Mouse (Mus musculus): Measurements from ENCODE around the gene Dnajc28.

- TF ChIP-seq POLR2A (IDR thresholded peaks at IDR 0.05; ENCODE audit: low read depth, low read length) (no peak), CTCF (IDR thresholded peaks at IDR 0.05; ENCODE audit: borderline replicate concordance, insufficient read depth, low read length) (no peak)
Measured at GRCm38 (mm10) chr16:91595076-91595475, 23.8 kb downstream of the Dnajc28 start.

Data from embryonic fibroblast, embryonic 13.5 days (primary cell).